Mouse (Mus musculus): ENCODE data around the gene Kif15.

- TF ChIP-seq CTCF (conservative IDR thresholded peaks at IDR 0.05; ENCODE audit: low read length) = no peak
- TF ChIP-seq POU5F1 (IDR thresholded peaks at IDR 0.05; ENCODE audit: borderline replicate concordance, low read length) = no peak
- no peak for TF ChIP-seq NANOG (IDR thresholded peaks at IDR 0.05; ENCODE audit: borderline replicate concordance, low read length)
Measured at GRCm38 (mm10) chr9:122901047-122901446, 49.8 kb upstream of the Kif15 start.

Data from E14TG2a.4 (cell line).